Mouse (Mus musculus) erythroblast, adult 5-6 weeks (primary cell): ENCODE data around the gene Ccdc9b. TPM values are rescaled to one million over a fixed set of nuclear protein-coding genes. Genes with fewer than 3 reads are reported as not detected.

Source experiments
- ATAC-seq: replicated peaks from 2 replicates; pipeline ENCODE4 v1.8.0; 2016; ENCODE audit warnings: moderate number of reproducible peaks, mild to moderate bottlenecking, moderate TSS enrichment, inconsistent platforms; ENCODE audit not compliant: poor library complexity, low FRiP score, severe bottlenecking
- total RNA-seq, 2 experiments: library from RNA; stranded (forward) in 1 of 2; stranded (reverse) in 1 of 2; fragments of 150-400 nt in 1 of 2; fragments of 200-764, 138-1000 nt in 1 of 2; gene quantifications; 2 replicates each; pipeline versions ENCODE4 v1.2.3 to v1.2.4; 2015 to 2017; ENCODE audit warnings: low replicate concordance in 2 of 2

The Ccdc9b gene
- total RNA-seq (2015; ENCODE audit: low replicate concordance), result not detected in 2 replicates
- total RNA-seq (2017; ENCODE audit: low replicate concordance), result 0.17 TPM in 1 of 2 replicates, not detected in the other

DNA sequence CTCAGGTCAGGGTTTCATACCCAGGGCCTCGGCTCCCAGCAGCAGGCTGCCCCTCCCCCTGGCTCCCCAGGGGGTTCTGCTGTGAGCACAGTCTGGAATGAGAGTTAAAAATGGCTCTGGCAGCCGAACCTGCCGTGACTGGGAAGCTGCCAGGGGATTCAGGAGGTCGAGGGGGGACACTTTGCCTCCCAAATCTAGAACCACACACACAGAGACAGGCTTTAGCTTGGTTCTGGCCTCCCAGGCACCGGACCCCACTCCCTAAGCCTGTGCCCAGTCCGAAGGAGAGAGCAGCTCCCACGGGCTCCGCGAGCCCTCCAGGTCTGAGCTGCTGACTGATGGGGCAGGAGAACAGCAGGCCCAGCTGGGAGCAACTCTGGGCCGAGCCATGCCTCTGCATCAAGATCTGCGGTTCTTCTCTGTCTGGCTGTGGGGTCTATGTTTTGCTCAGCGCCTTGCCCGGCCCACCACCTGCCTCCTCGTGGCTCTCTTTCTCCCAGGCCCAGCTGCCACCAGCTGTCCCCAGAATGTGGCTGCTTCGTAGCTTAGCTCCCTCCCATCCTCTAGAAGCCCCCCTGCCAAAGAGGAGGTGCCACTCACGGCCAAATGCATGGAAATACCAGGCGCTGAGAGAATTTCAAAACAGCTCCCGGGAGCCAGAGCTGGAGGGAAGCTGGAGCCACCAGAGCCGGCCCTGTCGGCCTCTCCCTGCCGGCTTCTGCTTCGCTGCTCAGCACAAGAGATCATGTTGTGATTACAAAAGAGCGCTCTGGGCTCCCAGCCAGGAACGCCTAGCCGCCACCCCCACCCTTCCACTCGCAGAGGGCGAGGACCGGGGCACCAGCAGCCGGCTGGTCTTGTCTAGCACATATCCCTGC is at the start of gene Ccdc9b:
Gene Ccdc9b, minus strand, starts transcription at position 756 of the 878 bp plus-strand sequence.
- peak; percentile 79 for ATAC-seq

DNA sequence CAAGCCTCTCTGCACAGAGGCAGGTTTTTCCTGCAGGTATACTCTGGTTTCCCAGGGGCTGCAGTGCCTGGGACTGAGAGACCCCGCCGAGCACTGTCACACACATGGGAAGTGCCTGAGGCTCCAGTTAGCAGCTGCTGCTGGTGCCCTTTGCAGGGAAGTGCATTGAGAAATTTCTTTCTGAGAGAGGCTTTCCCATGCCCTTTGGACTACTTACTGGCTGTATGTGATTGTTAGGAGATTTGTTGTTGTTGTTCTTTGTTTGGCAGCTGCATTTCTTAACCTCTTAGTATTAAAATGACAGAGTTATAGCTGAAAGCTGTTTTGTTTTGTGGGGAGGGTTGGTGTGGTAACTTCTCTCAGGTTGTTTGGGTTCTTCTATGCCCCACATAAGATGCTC is 48.4 kb upstream of the Ccdc9b start:
- no peak for ATAC-seq

DNA sequence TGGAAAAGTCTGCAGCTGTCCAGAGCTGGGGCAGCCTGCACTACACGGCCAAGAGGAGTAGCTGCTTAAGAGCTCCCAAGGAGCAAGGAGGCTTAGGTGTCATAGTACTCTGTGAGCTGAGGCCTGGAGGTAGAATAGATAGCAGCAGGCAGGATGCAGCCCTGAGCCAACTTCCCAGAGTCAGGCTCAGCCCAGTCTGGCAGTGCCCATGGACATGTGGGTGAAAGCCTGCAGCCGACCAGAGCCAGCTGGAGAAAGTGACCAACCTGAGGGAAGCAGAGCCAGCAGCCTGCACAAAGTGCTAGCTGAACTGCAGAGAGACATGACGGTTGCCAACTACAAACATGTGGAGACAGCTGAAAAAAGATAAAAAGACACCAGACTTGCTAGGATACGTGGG is 44.4 kb upstream of the Ccdc9b start:
- peak; percentile 36; the same call in 1 of the 2 replicates for ATAC-seq

DNA sequence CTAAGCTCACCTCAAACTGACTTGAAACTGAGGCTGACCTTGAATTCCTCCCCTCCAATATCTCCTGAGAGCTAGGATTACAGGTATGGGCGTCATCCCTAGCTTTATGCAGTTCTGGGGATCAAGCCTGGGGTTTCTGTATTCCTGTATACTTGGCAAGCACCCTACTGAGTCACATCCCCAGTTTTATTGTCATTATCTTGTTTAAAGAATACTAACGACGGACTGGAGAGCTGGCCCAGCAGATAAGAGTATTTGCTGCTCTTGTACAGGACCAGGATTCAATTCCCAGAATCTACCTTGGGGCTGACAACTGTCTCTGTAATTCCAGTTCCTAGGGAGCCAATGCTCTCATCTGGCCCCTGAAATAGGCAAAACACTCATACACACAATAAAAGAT is 43.3 kb upstream of the Ccdc9b start:
- no peak for ATAC-seq

DNA sequence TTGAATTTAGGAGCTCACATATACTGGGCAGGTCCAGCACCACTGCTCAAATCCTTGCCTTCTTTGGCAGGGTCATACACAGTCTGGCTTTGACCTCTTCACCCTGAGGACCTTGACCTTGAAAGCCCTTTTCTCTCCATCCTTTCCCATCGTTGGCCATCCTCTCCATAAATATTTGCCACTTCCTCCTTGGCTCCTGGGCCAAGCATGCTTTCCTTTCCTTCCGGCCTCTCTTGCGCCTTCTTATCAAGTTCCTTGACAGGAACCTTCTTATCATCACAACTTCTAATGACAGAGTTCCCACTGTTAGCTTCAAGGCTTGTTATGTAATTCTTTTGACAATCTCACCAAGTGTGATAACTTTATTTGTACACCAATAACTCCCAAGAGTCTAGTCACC is 42.7 kb upstream of the Ccdc9b start:
- no peak for ATAC-seq

DNA sequence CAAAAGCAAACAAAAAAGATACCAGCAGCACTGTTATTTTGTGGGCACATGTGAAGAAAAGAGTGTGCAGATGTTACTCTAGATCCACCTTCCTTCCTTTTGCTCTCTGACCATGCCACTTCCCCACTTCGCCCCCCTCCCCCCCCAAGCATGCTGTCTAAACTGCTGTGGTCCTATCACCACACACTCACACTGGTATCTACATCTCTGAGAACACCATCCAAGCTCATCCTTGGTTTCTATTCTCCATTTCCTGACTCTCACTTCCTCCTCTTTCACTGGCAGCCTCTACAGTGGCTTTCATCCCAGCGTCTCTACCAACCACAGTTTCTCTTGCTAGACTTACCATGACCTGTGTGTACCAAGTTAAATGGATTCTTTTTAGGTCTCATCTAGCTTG is 42.0 kb upstream of the Ccdc9b start:
- ATAC-seq, result no peak

DNA sequence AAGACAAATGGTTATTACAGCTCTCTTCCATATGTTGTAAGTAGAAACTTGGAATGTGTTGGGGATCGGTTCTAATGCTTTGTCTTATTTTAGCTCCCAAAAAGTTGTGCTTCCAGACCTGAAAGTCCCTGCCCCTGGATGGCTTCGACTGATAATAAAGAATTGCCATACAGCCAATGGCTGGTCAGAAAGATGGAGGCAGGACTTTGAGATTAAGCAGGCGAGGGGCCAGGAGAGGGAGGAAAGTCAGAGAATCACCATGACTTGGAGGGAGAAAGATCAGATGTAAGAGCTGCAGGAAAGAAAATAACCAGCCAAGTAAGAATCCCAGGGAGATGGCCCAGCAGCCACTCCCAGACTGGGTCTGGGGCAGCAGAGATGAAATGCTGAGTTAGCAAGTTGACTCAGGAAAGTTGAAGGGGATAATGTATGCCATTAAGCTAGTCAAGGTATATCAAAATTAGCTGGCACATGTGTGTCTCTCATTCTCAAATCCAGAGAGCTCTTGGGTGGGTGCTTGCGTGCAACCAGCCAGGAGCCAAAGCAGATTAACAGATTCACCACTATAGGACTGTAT is 40.2 kb upstream of the Ccdc9b start:
- ATAC-seq, result peak; percentile 47; the same call in 1 of the 2 replicates

DNA sequence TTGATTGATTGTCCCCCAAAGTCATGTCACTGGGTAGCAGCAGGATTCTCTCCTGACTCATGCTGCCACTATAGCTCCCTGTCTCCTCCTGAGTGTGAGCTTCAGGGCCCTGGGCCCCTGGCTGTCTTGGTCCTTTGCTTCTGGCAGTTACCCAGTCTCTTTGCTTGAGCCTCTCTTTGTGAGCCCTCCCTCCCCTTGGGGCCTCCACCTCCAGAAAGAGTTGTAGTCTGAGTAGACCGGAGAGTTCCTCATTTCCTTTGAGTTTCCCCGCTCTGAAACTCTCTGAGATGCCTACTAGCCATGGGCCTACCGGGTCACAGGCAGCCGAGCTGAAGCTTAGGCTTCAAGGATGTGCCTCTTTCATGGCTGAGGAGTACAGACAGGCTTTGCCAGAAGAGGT is 31.2 kb upstream of the Ccdc9b start:
- ATAC-seq, result no peak

DNA sequence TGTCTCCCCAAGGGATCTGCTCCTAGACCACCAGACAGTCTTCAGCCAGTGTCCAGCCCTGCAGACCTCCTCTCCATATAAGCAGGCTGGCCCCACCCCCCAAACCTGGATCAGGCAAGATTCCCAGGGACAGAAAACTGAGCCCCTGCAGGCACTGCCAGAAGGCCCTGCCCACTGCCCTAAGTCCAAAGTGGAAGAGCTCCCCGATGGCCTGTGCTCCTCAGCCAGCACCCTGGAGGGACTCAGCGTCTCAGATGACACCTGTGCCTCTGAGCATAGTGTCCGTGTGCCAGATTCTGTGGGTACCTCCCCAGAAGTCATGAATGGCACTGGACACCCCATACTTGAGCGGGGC is 29.8 kb upstream of the Ccdc9b start:
- ATAC-seq, result no peak

DNA sequence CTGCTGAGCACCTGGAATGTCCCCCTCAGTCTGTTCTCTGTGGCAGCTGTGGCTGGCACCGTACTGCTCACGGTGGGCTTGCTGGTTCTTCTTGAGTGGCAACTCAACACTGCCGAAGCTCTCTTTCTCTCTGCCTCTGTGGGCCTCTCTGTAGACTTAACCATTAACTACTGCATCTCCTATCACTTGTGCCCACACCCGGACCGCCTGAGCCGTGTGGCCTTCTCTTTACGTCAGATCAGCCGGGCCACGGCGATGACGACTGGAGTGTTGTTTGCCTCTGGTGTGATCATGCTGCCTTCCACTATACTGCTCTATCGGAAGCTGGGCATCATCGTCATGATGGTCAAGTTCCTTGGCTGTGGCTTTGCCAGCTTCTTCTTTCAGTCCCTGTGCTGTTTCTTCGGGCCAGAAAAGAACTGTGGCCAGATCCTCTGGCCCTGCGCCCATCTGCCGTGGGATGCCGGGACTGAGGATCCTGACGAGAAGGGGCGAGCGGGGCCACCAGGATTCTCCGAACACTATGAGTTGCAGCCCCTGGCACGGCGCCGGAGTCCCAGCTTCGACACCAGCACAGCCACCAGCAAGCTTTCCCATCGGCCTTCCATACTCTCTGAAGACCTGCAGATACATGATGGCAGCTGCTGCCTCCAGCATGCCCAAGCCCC is 29.3 kb upstream of the Ccdc9b start:
- no peak for ATAC-seq

DNA sequence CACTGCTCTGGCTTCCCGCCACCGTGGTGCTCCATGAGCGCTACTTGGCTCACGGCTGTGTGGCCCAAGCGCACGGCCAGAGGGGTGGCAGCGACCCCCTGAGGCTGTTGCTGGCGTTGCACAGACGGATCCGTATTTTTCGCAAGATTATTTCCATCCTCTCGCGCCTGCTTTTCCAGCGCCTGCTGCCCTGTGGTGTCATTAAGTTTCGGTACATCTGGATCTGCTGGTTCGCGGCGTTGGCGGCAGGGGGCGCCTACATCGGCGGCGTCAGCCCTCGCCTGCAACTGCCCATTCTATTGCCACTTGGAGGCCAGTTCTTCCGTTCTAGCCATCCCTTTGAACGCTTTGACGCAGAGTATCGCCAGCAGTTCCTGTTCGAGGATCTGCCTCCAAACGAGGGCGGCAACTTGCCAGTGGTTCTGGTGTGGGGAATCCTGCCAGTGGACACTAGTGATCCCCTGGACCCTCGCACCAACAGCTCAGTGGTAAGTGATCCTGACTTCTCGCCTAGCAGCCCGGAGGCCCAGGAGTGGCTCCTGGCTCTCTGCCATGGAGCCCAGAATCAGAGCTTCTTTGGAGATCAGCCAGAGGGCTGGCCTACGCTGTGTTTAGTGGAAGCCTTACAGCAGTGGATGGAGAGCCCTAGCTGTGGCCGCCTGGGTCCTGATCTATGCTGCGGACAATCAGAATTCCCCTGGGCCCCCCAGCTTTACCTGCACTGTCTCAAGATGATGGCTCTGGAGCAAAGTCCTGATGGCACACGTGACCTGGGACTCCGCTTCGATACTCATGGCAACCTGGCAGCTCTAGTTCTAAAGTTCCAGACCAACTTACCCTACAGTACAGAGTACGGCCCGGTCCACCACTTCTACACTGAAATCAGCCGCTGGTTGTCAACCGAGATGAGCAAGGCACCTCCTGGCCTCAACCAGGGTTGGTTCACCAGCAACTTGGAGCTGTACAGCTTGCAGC is 28.4 kb upstream of the Ccdc9b start:
- peak; percentile 55; the same call in 1 of the 2 replicates for ATAC-seq

DNA sequence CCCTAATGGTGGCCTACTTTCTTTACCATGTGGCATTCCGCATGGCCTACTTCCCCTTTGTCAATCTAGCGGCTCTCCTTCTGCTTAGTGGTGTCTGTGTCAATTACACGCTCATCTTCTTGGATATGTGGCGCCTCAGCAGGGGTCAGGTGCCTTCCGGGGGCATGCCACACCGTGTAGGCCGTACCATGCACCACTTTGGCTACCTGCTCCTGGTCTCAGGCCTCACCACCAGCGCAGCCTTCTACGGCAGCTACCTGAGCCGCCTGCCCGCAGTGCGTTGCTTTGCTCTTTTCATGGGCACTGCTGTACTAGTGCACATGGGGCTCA is 27.7 kb upstream of the Ccdc9b start:
- no peak for ATAC-seq

DNA sequence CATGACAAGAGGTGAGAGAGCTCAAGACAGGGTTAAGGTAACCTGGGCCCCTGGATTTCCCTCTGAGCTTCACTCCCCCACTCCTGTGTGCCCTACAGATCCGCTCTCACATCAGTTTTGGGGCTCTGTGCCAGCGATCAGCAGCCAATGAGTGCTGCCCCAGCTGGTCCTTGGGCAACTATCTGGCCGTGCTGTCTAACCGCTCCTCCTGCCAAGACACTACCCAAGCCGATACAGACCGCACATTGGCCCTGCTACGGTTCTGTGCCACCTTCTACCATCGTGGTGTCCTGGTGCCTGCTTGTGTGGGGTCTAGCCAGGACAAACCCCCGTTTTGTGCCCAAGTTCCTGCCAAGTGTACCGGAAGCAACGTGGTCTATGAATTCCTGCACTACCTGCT is 27.0 kb upstream of the Ccdc9b start:
- ATAC-seq, result no peak

DNA sequence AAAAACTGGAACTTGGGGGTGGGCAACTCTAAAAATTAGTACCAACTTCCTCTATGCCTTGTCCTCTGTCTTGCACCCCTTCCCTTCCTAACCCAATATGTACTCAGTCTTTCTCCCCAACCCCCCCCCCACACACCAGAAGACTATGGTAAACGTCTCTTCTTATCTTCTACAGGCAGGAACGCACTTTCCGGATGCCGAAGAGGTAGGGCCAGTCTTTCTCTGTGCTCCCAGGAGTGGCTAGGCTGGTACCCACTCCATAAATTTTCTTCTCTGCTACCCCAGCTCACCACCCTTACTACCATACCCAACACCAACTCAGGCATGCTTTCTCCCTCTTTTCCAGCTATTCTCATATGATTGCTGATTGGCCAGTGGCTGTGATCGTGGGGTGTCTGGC is 24.1 kb upstream of the Ccdc9b start:
- ATAC-seq, result no peak

DNA sequence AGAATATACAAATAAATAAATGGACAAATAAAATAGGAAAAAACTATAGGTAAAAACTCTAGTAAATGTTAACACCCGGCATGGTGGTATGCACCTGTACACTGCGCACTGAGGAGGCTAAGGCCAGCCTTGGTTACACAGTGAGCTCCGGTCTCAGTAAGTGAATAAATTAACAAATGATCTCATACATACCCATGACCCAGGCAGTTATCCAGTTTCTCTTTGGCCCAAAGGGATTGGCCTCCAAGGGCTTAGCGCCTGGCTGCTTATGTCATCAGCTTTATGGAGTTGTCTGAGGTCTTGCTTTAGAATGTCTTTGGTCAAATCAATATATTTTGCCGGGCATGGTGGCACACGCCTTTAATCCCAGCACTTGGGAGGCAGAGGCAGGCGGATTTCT is 21.2 kb upstream of the Ccdc9b start:
- no peak for ATAC-seq

DNA sequence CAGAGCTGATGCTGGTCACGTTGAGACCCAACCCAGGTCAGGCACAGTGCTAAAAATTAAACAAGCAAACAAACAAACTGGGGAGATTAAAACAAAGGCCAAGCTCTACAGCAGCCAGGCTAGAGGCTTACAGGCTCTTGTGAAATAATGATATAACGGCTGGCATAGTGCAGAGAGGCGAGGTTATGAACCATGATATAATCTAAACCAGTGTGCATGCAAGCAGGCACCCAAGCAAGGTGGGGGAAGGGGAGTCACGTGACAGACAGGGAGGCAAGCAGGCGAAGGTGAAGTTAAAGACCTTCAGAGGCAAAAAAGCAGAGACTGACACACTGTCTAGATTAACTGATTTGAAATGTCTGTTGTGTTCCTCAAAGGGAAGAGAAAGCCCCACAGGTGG is 20.6 kb upstream of the Ccdc9b start:
- ATAC-seq, result no peak

DNA sequence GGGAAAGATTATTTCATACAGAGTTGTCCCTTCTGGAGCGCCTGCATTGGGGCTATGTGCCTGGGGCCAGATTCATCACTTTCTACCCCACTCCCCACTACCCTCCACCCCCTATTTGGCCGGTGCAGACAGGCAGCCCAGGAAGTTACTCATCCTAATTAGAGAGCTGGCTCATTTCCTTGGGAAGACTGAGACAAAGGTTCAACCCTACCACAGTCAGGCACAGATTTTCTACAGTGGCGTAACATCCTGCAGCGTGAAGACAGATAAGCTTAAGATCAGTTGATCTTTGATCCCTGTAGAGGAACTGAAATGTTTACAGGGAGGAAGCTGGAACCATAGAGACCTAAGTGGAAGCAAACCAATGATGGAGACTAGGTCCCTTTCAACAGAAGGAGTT is 19.8 kb upstream of the Ccdc9b start:
- ATAC-seq, result no peak

DNA sequence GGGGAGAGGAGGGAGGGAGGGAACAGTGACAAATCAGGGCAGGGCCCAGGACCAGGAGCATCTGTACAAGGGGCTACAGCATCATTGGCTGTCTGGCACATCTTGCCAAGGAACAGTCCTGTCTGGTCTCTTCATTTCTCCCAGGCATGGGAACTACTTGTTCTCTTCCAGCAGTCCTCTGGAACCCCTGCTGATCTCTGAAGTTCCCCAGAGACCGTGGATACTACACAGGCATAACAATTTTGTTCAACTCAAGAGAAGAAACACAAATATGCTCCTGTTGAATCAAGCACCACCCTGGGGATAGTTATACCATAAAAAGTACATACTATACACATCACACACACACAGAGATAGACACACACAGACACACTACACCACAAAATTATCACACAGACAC is 18.7 kb upstream of the Ccdc9b start:
- no peak for ATAC-seq

DNA sequence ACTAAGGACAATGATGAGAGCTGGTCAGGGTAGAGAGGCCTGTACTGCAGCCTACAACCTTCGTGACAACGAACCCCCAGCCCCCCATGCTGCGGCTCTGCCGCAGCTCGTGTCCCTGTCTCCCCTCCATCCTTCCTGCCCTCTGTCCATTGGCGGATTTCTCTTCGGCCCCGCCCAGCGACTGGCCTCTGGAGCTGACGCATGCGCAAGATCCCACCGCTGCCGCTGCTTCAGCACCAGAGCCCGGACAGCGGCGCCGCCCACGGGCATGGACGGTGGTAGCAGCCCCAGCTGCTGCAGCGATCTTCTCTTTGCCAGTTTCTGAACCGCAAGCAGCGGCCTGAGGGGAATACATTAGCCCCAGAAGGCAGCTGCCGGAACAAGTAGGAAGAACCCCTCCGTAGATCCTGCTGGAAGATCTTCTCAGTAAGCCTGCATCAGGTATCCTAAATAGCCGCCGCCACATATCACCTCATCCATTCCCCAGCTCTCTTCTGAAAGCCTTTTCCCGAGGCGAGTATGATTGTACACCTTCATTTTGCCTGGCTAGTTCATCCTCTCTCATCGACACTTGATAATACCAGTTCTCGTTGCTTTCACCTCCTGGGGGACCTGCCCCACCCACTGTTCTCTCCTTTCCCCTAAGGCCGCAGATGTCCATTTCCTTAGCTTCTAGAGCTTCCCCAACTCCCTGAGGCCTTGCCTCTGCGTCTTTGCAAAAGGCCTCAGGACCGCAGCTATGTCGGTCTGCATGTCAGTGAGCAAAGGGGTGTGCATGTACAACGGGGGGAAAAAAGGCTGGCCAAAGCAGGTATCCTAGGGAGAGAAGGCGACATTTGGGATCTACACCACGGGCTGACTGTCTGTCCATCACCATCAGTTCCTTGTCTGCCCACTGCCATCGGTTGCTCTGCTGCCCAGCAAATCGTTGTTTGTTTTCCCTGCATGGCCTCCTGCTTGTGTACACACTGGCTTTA is 17.3 kb upstream of the Ccdc9b start, which contains the start of gene Disp2:
Gene Disp2, plus strand, starts transcription at position 216 of the 977 bp plus-strand sequence.
- ATAC-seq, result peak; percentile 88
